Mouse (Mus musculus) mouse trophoblast stem cell (cell line): ENCODE results near the gene Plk4.
"Not testable (repeated sequence)": the region's sequence is repeated elsewhere in the genome, so short reads cannot be mapped to it uniquely, and the experiment has no call there.

Experiments
- in situ Hi-C, 2 experiments: fragments of 300-500 bp; cut with MseI, MboI; formaldehyde crosslinking; loops; 2 replicates in 1 of 2; 3 replicates in 1 of 2; pipeline ENCODE4 v1.15.1; 2025

Plk4 gene

GRCm38 (mm10) chr3:40799530-40800372 is at the start of gene Plk4:
TSS of gene Plk4 (plus strand) at chr3:40800019.
- in situ Hi-C loops: no loop called here

GRCm38 (mm10) chr3:40760746-40761145 is 39.1 kb upstream of the Plk4 start:
- in situ Hi-C loops: no loop called here

GRCm38 (mm10) chr3:40761312-40761711 is 38.5 kb upstream of the Plk4 start:
- in situ Hi-C loops: no loop called here

GRCm38 (mm10) chr3:40793783-40794182 is 6.0 kb upstream of the Plk4 start:
- in situ Hi-C loops: no loop called here

DNA sequence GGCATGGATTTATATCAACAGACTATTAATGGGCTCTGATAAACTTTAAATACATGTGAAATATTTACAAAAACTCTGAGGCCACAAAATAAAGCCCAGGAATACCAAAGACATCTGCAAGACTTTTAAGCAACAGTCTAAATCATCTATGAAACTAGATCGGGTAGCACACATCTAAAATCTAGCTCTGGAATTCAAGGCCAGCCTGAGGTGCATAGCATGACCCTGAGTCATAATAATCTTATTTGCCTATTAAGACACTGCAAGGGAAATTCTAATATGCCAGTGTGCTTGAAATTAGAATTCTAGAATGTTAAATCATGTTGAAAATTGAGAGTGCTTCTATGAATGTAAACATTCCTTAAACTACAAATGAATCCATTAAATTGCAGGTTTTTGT is 1.8 kb upstream of the Plk4 start:
- in situ Hi-C loops: no loop called here

DNA sequence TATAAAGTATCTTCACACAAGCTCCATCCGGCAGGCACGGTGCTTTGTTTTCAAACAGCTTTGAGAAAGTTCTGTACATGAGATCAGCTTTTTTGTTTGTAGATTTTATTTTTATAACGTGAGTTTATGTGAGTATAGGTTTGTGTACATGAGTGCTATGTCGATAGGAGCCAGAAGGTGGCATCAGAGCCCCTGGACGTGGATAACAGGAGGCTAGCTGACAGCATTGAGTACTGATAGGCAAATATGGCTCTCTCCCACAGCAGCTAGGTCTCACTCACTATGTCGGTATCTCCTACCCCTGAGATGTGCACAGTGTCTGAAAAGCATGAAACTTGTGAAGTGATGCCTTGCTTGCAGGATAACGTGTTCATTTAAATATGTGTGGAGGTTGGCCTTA is 1.3 kb upstream of the Plk4 start:
- in situ Hi-C loops: no loop called here

GRCm38 (mm10) chr3:40800373-40800823 is 579 bp downstream of the Plk4 start:
- in situ Hi-C loops: no loop called here

GRCm38 (mm10) chr3:40806871-40807270 is 7.1 kb downstream of the Plk4 start:
- in situ Hi-C loops: no loop called here

DNA sequence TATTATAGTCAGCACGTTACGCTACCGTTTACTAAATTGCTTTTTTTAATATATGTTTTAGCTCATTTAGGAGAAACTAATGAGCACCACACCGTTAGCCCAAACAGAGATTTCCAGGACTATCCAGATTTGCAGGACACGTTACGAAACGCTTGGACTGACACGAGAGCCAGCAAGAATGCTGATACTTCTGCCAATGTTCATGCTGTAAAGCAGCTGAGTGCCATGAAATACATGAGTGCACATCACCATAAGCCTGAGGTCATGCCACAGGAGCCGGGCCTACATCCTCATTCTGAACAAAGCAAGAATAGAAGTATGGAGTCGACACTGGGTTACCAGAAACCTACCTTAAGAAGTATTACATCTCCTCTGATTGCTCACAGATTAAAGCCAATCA is 8.9 kb downstream of the Plk4 start:
- in situ Hi-C loops: no loop called here

GRCm38 (mm10) chr3:40809894-40810293 is 10.1 kb downstream of the Plk4 start:
- in situ Hi-C loops: no loop called here

DNA sequence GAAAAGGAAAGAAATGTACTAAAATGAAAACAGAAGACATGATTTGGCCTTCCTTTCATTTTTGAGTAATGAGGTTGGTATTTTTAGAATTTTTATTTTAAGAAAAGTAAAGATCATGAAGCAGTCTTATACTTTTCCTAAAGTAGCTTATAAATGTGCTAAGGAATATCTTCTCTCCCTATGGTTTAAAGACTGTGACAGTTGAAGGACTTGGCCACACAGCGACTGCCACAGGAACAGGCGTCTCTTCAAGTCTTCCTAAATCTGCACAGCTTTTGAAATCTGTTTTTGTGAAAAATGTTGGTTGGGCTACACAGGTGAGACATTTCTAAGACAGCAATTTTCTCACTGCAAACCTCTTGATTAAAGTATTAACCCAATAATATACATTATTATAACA is 13.5 kb downstream of the Plk4 start:
- in situ Hi-C loops: no loop called here

DNA sequence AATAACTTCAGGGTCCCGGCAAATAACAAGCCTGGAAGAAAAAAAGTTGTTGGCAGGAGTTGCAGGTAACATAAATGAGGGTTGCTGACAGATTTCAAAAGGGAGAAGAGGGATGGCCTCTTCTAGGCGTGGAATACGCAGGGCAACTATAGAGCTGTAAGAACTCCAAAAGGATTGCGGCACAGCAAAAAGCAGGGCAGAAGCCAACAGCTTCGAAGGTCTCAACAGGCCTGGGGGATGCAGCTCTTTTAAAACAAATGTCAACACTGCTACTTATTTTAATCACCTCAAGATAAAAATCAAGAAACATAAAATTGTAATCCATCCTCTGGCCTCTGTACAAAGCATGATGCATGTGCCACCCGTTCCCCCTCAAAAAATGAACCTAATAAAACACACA is 45.7 kb downstream of the Plk4 start:
- in situ Hi-C loops: not testable (repeated sequence)

- in situ Hi-C loops: not testable (repeated sequence)
Measured at GRCm38 (mm10) chr3:40846473-40846956, 46.7 kb downstream of the Plk4 start, which contains the start of gene Mfsd8. TSS of gene Mfsd8 (minus strand) at chr3:40846886.

DNA sequence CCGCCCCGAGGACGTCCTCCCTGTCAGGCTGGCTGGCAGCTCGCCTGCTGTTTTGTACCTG is 47.0 kb downstream of the Plk4 start, which contains the start of gene Abhd18:
Abhd18 (plus strand) TSS at position 14 of the 61 bp plus-strand sequence.
- in situ Hi-C loops: not testable (repeated sequence)

DNA sequence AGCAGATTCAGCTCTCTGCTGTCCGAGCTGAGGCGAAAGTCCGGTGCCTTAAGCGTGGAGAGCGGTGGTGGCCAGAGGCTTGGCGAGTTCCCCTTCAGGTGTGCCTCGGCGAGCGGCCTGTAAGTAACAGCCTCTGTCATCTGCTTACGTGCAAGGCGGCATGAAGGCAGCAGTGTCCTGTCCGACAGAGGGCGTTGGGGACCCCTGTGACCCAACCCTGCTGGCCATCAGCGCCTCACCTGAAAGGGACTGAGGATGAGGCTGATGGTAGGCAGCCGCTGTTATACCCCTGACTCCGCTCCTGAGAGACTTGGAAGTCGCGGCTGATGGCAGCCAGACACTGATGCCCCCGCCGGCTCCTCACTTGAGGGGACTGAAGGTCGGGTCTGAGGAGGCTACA is 47.2 kb downstream of the Plk4 start:
- in situ Hi-C loops: not testable (repeated sequence)

- in situ Hi-C loops: not testable (repeated sequence)
Measured at GRCm38 (mm10) chr3:40847936-40848335, 48.1 kb downstream of the Plk4 start.

GRCm38 (mm10) chr3:40853123-40853738 is 53.4 kb downstream of the Plk4 start:
- in situ Hi-C loops: not testable (repeated sequence)
